Mouse (Mus musculus) G1E (cell line): ENCODE results near the gene C87436.

ENCODE experiments used
- CTCF ChIP-seq: IDR thresholded peaks from 2 replicates; pipeline ENCODE4 v1.5.1; 2012; ENCODE audit warnings: low read depth, low read length, inconsistent platforms, mixed read lengths
- POLR2AphosphoS5 ChIP-seq: IDR thresholded peaks from 2 replicates; pipeline ENCODE4 v1.6.1; 2012; ENCODE audit warnings: low read depth, low read length, inconsistent platforms; ENCODE audit not compliant: insufficient replicate concordance
- TAL1 ChIP-seq: conservative IDR thresholded peaks from 2 replicates; pipeline ENCODE4 v1.6.1; 2012; ENCODE audit warnings: low read depth, low read length, inconsistent platforms, mixed read lengths

- TF ChIP-seq TAL1: no peak
- TF ChIP-seq CTCF: no peak
- TF ChIP-seq POLR2AphosphoS5: no peak
These were observed 45.0 kb upstream of the C87436 start for GRCm38 (mm10) chr6:86393187-86393586.
